Mouse (Mus musculus) right cerebral cortex, adult 18-20 months (tissue): ENCODE measurements around the gene Adam33.
"Not testable (repeated sequence)": the region's sequence is repeated elsewhere in the genome, so short reads cannot be mapped to it uniquely, and the experiment has no call there.

Experiments
- DNase-seq: peaks from one replicate; pipeline ENCODE4 v3.0.0; 2022; ENCODE audit warnings: mixed read lengths

Gene Adam33

DNA sequence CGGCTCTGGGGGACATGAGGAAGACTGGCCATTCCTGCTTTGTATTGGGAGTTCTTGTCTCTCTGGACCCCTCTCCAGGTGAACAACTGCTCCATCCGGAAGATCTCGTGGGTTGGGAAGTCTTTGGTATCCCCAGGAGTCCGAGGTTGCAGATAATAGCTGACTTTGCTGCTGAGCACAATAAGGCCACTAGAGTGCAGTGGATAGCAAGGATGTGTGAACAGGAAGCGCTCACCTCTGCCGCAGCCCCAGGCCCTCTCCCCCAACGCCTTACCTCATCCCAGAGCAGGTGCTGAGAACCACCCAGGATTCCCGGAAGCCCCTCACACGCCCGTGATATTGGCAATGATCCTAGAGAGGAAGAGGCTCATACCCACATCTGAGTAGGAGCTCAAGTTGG, 7.4 kb downstream of the Adam33 start:
- DNase-seq, result no peak

DNA sequence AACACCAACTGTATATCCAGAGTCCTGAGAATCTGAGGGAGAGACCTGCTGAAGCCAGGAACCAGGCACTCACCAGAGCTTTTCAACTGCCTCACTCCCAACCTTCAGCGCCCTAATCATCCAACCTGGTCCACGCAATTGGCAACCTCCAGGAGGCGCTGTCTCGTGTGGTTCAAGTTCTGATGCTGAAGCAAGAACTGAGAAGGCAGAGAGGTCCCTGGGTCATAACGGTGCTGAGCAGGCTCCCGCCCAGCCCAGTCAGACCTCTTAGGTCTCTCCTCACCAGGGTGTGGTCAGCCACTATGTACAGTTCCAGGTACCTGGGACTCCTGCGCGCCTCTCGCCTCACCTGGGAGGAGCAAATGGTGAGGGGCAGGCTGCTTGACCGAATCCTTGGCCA, 8.0 kb downstream of the Adam33 start:
- no peak for DNase-seq

DNA sequence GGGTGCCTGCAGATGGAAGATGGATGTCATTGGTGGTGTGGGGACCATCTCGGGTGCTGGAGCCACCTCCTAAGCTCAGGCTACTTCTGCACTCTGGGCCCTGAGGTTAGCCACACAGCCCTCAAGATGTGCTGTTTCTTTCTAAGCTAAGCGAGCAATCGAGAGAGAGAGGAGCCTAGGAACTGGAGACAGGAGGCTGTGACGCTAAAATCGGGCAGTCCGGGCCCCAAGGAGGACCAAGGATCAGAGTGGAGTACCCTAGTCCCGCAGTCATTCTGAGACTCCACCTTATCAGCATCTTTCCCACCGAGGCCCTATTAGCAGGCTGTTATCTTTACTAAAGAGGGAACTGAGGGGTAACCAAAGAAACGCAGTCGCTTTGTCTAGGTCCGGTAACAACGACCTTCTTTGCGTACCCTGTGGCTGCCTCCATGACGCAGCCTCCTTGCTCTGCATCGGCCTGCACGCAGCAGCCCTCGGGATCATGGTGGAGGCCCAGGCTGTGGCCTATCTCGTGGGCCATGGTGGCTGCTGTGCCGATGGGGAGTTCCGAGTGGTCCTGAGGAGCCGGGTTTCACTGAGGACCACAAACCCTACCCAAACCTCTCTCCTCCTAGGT, 8.9 kb downstream of the Adam33 start:
- DNase-seq, result no peak

DNA sequence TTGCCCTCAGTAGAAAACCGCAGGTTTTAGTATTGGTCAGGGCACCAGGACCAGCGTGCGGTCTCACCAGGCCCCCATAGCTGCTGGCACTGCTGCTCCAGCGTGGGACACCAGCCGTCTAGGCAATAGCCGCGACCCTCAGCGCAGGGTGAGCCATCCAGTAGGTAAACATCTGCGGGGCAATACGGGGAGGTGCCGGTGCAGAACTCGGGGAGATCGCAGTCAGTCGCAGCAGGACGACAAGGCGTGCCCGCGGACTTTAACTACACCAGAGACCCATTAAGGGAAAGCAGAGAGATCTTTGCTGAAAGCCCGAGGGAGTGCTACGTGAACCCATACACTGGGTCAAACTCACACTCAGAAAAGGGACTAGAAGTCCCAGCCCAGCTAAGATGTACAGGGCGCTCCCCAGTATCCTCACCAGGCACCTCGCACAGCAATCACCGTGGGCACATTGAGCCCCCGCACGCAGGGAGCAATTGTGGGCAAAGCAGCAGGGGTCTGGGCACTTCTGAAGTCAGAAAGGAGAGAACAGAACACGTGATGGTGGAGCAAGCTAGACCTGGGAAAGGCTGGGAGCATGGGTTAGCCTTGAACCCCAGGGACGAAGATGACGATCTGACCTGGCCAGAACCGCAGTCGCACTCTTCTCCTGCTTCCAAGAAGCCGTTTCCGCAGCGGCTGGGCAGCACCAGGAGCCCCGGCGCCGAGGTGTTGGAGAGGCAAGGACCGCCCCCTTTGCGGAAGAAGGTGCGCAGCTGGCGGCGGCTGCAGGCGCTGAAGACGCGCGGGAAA, 9.6 kb downstream of the Adam33 start:
- no peak for DNase-seq

GRCm38 (mm10) chr2:131052862-131053418, 10.7 kb downstream of the Adam33 start:
- DNase-seq, result no peak

DNA sequence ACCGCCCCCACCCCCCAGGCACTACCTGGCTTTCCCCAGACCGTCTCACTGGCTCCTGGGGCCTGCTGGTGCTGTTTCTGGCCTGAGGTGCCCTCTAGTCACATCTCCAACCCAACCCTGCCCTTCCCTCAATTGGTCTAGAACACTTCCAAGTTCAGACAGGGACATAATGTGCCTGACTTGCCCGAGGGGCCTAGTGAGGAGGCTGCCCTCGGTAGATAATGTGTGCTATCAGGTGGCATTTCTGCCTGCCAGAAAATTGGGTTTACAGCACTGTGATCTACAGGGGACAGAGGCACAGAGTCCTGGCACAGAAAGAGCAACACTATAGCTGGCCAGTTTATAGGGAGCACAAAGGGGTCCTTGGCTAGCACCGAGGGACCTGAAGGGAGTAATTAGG, 11.6 kb downstream of the Adam33 start:
- DNase-seq, result no peak

DNA sequence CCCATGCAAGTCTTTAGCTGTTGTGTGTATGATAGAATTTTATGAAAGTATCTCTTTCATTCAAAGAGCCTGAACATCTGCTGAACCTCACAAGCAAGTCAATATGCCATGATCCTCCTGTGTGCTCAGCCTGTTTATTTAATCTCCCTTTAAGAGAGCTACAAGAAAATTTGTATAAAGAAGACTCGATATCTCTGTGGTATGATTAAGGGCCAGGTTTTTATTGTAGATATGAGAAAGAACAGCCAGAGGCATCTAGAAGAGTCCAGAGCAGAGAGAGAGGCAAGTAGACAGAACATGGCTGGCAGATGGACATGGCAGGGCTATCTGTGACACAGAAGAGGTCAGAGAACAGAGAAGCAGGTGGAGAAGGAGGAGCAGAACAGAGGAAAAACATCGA, 17.6 kb downstream of the Adam33 start:
- DNase-seq, result no peak

DNA sequence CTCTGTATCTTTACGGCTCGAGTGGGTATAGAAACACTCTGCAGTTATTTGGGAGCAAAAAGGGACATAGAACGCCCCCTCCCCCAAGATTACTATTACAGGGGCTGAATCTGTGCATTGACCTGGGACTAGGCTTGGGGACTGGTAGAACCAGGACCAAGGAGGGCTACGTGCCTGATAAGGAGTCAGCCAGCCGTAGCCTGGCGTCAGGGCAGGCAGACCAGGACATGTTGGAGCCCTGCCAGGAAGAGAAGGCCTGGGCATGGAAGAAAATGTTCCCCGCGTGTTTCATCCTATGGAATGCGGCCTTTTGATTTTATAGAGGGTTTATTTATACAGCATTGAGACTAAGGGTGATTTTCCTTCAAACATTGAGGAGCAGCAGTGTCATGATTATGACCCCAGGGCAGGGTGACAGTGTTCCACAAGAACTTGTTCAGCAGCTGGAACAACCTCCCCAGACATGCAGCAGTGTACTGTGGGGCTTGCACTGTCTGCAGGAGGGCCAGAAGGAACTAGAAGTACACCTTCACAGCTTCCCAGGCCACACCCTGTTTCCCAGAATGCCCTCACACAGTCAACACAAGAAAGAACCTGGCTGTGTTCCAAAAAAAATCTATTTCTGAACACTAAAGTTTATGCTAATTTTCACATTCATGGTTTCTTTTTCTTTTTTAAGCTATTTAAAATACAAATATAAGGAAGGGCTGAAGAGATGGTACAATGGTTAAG, 18.5 kb downstream of the Adam33 start:
- DNase-seq, result no peak

DNA sequence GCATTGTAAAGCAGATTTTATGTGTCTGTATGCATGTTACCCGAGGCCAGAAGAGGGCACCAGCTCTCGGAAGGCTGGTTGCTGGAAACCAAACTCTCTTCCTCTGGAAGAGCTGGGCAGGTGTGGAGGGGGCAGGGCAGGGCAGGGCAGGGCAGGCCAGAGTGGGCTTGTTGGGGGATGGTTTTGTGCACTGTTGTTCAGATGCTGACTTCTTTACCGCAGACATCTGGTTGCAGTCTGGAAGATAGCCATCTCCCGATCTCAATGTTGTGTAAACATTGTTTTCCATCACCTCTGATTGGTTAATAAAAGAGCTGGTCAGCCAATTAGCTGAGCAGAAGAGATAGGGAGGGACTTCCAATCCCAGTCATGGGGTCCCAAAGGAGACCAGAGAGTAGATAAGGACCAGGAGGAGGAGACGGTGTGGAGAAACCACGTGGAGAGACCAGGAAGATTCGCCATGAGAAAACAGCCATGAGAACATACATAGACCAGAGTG, 19.2 kb downstream of the Adam33 start:
- DNase-seq, result no peak

DNA sequence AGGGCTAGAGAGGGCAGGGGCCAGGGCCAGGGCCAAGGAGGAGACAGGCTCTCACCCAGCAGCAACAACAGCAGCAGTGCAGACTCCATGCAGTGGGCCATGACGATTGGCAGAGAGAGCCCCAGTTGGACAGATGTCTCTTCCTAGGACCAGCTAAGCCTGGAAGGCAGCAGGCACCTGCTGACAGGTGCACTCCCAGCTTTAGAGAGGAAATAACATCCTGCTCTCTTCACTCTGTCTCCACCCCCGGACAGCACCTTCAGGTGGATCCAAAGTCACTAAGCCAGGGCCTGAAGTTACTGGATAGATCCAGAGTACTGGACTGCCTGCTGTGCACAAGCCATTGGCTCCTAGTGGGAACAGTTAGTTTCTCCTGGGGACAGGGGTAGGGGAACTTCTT, 20.6 kb downstream of the Adam33 start, which contains the start of gene Gfra4:
Gfra4 (minus strand) TSS at position 101 of the 400 bp plus-strand sequence.
- DNase-seq, result no peak

DNA sequence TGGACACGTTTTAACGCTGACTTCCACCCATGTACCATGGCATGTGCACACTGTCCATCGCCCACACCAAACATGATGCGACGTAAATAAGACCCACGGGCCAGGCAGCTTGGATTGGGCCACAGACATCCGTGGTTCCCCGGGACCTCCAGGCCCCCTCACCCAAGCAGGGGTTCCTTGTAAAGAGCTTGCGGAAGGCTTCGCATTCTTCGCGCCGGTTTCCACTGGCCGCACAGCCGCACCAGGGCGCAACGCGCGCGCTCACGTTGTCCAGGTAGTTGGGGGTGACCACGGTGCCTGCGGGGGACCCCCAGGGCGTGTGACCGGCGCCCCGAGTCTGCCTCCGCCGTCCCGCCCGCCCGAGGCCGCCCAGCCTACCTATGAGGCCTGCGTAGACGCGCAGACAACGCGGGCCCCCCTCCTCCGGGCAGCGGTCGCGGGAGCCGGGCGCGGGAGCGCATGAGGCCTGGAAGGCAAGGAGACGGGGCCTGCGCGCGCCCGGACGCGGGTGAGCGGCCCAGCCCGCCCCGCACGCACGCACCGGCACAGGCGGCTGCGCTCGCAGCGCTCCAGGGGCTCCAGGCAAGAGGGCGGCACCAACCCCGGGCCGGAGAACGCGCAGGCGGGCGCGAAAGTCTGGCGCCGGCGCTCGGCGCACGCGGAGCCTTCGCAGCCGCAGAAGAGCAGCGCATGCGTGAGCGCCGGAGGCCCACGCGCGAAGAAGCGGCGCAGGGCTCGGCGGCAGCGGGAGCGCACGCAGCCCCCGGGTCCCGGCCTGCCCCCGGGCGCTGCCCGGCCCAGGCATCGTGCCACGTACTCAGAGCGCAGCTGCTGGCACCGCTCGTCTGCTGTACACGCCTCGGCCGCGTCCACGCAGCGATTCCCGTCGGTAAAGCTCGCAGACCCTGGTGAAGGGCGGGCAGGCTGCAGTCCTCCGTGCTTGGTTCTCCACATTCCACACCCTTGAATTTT, 22.5 kb downstream of the Adam33 start:
- peak; percentile 88 for DNase-seq

DNA sequence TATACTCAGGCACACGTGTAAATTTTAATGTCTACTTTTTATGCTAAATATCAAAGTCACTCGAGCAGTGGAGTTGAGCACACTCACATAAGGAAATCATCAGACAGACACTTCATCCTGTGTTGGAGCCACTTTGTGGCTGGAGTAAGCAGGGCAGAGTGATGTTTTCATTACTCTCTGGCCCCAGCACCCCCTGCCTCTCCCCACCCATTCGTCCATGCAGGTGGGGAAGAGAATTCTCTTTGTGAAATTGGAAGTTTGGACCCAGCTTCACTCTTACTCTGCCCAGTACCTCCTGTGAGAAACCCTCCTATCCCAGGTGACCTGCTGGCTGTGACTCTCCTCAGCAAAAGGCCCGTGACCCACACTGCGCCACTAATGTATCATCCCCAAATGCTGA, 24.9 kb downstream of the Adam33 start:
- DNase-seq, result no peak

- no peak for DNase-seq
Observed at GRCm38 (mm10) chr2:131038197-131038596, 25.4 kb downstream of the Adam33 start.

GRCm38 (mm10) chr2:131037226-131037990, 26.2 kb downstream of the Adam33 start:
- peak; percentile 62 for DNase-seq

DNA sequence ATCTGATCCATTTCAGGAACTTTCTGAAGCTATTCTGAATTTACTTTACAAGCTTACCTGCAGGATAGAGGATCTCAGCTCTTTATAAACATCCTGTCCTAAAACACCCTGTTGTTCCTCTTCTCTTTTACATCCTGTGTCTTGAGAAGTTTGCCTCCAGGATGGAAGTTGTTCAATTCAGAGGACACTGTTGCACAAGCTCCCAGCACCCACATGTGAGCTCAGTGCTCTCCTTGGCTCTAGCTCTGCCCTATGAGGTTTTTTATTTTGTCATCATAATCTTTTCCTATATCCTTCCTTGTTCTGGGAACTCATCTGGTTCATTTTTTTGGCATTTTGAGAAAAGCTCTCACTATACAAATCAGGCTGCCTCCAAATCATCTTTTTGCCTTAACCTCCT, 26.9 kb downstream of the Adam33 start:
- DNase-seq, result no peak

DNA sequence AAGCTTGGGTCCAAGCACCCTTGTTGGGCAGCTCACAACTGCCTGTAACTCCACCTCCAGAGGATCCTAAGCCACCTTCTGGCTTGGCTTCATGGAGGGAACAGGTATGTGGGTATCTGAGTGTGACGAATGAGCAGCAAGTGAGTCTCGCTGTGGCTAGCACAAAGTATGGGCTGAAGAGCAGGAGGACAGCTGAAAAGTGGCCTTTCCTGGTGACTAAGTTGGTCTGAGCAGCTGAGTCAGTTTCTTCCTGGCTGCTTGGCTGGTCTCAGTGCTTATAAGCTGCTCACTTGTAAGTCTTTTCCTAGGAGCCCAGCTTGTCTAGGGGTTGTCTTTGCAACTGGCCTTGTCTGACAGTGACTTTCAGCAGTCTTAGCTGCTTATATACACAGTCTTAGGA, 27.3 kb downstream of the Adam33 start:
- DNase-seq, result no peak

GRCm38 (mm10) chr2:131031406-131031805, 32.2 kb downstream of the Adam33 start:
- not testable (repeated sequence) for DNase-seq

DNA sequence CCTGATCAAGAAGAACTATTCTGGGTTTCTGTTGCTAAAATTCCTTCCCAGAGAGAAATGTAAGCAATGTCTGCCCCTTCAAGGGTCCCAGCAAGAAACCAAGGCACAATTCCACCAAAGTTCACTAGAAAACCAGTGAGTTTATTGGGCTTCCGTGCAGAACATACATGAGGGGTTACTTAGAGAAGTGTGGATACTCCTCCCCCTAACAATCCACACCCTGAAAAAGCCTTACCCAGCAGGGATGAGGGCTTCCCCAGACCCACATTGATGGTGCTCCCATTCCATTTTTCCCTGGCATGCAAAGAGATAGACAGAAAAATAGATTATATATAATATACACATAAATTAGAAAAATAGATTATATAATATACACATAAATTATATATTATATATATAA, 32.6 kb downstream of the Adam33 start:
- DNase-seq, result no peak

DNA sequence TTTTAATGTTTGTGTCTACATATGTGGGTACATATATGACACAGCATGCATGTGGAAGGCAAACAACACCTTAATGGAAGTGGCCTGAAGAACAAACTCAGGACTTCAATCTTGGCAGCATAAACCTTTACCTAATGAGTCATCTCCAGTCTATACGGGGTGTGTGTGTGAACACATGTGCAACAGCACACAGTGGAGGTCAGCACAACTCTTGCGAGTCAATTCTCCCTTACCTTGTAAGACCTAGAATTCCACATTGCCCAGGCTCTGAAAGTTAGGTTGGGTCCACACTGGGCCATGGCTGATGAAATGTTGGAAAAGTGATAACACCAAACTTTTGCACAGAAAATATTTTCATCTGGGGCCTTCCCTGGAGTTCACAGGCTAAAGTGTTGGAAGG, 33.1 kb downstream of the Adam33 start:
- DNase-seq, result no peak

GRCm38 (mm10) chr2:131029065-131029935, 34.3 kb downstream of the Adam33 start:
- peak; percentile 36 for DNase-seq
